Mouse (Mus musculus) heart, adult 2 months (tissue): ENCODE data around the gene Uqcr10.

Experiments
- CTCF ChIP-seq: fragments of 200-600 bp; IDR thresholded peaks from 2 replicates; pipeline ENCODE4 v1.8.1; 2022; ENCODE audit warnings: antibody characterized with exemption, mild to moderate bottlenecking, moderate library complexity
- POLR2A ChIP-seq: fragments of 200-500 bp; IDR thresholded peaks from 2 replicates; pipeline ENCODE4 v1.6.1; 2011; ENCODE audit warnings: mild to moderate bottlenecking, low read depth, low read length, control low read depth; ENCODE audit not compliant: insufficient read depth

GRCm38 (mm10) chr11:4738719-4739118 lies 34.6 kb upstream of the Uqcr10 start:
- TF ChIP-seq CTCF (no peak), POLR2A (no peak)
